Mouse (Mus musculus) granulocyte monocyte progenitor cell, adult 5-6 weeks (primary cell): ENCODE results near the gene Ankrd36. TPM values are rescaled to one million over a fixed set of nuclear protein-coding genes. Genes with fewer than 3 reads are reported as not detected.

Experiments
- ATAC-seq: replicated peaks from 2 replicates; pipeline ENCODE4 v1.8.0; 2016; ENCODE audit warnings: mild to moderate bottlenecking, moderate TSS enrichment, inconsistent platforms; ENCODE audit not compliant: poor library complexity, severe bottlenecking
- total RNA-seq, 2 experiments: library from RNA; stranded (forward) in 1 of 2; stranded (reverse) in 1 of 2; fragments of 200-712, 200-1000 nt in 1 of 2; fragments of >200 nt in 1 of 2; fragmentation: Nextera tagmentation in 1 of 2; gene quantifications; 2 replicates each; pipeline ENCODE4 v1.2.3; 2014 to 2017

Gene Ankrd36
- total RNA-seq, 2 experiments from 2014 or later, result not detected

DNA sequence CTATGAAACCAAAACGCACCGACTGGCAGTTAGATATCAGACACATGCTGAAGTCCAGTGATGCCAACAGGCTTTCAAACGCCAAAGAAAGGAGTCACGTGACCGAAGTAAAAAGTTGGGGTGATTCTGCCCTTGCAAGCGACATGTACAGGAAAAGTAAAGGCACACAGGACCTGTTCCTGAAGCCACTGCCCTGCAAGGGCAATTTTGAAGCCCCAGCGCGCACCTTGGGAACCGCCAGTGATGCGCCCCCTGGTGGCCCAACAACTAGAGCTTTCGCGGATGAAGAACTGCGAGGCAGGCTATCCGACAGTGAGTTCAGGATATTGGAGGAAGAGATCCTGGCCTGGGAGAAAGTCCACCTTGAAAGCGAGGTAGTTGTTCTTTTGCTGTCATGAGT is 59.5 kb downstream of the Ankrd36 start:
- peak; percentile 55 for ATAC-seq

DNA sequence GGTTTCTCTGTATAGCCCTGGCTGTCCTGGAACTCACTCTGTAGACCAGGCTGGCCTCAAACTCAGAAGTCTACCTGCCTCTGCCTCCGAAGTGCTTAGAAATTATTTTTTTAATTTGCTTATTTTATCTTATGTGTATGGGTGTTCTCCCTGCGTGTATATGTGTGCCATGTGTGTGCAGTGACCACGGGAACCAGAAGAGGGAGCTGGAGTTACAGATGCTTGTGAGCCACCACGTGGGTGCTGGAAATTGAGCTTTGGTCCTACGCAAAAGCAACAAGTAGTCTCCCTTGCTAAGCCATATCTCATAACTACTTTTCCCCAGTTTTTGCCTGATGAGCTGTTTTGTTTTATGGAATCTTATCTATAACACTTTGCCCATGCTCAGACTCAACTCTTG is 73.6 kb downstream of the Ankrd36 start:
- no peak for ATAC-seq

DNA sequence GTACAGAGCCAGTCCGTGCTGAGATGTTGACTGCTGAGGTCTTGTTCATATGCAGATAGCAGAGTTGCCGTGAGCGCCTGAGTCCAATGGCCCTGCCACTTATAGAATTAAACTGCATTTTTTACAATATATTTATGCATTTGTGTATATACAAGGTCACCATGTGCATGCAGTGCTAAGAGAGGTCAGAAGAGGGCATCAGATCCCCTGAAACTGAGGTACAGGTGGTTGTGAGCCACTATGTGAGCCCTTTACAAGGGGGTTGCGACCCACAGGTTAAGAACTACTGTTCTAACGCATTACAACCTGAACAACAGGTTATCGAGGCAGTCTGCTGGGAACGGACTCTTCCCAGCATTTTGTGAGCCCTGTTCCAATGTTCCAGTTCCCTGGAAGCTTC is 80.8 kb downstream of the Ankrd36 start:
- ATAC-seq, result no peak

DNA sequence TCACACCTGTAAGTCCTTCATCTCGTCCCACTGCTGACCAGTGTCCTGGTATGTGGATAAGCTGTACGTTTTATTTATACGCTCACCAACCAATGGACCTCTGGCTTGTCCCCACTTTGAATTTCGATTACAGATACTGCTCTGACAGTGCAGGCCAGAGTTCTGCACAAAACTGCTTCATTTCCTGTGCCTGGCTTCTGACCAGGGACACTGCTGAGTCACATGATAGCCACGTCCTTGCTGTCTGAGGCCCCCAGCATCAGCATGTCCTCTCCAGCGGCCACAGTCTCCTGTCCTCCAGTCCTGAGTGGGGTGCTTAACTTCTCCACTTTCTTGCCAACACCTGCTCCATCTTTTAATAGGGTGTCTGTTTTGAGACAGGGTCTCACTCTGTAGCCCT is 113.1 kb downstream of the Ankrd36 start:
- no peak for ATAC-seq

DNA sequence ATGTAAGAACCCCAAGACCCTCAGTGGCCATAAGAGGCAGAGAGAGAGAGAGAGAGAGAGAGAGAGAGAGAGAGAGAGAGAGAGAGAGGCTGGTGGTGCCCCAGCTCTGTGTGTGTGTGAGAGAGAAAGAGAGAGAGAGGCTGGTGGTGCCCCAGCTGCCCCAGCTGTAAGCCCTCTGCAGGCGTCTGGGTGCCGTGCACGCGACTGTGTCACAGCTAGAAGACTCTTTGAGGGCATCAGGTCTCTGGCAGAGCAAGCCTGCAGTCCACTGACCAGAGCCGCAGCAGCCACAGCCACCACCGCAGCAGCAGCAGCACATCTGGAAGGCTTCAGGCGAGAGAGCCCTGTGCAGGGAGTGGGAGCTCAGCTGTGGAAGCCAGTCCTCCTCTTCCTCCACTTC is 114.8 kb downstream of the Ankrd36 start:
- ATAC-seq, result no peak

DNA sequence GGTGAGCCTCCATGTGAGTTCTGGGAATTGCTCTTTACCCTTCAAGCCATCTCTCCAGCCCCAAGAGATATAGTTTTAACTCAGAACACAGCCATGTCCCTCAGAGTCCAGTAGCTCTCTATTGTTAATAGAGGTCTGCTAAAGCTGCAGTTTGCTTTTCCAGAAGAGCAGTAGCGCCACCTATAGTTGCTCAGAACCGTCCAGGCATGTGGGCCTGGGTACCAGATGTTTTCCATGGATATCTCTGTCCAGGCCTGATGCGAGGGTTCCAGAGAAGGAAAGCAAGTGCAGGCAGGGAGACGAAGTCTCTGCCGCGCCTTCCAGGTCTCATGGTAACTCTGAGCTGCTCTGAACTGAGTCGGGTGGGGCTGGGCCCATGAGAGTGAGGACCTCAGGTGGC is 122.3 kb downstream of the Ankrd36 start:
- no peak for ATAC-seq

DNA sequence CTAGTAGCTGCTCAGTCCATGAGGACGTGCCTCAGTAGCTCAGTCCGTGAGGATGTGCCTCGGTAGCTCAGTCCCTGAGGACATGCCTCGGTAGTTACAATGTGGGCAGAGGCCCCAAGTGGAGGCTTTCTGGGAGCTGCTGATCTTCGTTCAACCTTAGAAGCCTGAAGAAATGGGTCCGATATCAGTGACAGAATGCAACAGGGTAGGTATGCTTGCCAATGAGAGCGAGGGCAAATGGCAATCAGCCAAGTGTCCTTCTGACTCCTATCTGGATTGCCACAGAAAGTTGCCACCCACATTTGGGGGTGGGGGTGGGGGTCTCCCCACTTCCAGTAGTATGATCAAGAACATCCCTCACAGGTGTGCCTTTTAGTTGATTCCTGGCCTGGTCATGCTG is 131.3 kb downstream of the Ankrd36 start:
- ATAC-seq, result no peak

DNA sequence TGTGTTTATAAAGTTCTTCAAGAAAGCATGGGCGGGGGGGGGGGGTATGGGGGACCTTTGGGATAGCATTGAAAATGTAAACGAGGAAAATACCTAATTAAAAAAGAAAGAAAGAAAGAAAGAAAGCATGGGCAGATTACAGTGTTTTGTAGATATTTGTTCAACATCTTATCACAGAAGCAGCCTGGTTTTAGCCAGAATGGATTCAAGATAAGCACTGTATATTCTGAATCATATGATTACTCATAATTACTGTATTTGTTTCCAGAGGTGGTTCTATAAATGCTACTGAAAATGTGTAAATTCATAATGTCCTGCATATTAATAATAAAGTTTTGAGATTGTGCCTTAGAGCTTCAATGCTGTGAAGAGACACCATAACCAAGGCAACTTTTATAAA is 131.8 kb downstream of the Ankrd36 start:
- ATAC-seq, result no peak

DNA sequence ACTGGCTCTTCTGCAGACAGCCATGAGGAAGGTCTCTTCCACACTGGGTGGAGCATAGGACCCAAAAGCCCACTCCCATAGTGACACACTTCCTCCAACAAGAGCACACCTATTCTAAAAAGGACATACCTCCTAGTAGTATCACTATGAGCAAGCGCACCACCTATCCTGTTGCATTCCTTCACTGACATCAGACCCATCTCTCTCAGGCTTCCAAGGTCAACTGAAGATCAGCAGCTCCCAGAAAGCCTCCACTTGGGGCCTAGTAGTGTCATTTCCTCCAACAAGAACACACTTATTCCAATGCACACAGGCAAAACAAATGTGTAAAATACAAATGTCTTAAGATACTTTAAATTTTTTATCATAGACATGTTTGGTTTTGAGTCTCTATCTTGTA is 132.3 kb downstream of the Ankrd36 start:
- no peak for ATAC-seq

DNA sequence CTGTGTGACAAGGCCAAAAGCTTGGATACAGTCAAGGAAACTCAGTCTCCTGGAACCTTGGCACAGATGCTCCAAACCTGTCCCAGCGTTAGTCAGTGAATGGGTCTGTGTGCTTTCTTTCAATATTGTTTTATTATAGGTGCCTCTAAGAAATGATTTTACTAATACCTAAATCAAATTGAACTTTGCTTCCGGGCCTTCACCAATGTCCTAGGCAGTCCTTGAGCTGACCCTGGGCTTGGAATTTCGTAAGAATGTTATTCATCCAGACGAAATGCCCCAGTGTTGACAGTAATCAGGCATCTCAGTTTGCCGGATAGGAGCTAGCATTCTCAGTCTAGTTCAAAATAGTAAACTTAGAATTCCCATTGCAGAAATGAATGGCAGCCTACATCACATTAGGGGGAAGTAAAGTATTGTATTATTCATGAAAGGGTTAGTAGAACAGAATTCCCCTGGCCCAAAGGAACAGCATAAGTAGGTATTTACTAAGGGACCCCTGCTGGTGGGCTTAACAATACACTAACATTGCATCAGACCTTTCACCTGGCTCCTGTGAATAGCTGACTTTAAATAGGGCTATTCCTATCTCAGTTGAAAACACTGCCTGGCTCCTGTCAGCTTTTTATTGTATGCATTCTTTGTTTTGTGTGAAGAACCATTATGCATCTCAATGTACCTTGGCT is 132.9 kb downstream of the Ankrd36 start:
- ATAC-seq, result no peak

DNA sequence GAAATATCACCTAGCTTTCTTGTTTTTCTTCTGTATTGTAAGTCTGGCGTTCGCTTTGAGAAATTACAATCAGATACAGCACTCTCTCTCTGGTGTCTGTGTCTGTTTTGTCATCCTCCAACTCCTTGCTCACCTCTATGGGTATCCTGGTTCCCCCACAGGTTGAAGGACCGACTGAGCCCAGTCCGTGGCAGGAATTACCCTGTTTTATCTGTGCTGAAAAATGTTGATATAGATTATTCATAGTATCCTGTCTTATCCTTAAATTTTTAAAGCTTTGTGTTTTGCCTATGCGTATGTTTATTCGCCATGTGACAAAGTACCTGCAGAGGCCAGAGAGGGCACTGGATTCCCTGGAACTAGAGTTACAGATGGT is 133.5 kb downstream of the Ankrd36 start:
- no peak for ATAC-seq

DNA sequence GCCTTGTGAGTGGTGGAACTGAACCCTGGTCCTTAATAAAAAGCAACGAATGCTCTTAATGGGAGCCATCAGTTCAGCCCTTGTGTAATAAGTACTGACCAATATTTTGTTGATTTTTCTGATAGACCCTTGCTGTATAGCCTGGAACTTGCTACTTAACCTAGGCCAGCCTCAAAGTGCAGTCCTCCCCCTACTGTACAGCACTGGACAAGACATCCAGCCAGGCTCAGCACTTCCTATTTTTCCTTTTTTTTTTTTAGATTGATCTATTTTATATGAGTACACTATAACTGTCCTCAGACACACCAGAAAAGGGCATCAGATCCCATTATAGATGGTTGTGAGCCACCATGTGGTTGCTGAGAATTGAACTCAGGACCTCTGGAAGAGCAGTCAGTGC is 133.9 kb downstream of the Ankrd36 start:
- no peak for ATAC-seq

DNA sequence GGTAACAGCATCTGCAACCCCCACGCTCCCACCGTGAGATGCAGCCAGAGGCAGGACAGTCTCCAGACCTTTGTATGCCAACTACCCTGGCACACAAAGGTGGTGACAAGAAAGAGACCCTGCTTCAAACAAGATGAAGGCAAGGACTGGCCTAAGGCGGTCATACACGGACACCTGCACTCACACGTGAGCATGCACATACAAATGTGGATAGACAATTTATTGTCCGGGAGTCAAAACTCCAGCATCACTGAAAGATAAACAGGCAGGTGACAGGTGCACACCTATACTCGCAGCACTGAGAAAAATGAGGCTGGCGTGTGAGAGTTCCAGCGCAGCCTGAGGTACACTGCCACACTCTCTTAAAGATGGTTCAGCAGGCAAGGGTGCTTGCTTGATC is 136.5 kb downstream of the Ankrd36 start:
- no peak for ATAC-seq

DNA sequence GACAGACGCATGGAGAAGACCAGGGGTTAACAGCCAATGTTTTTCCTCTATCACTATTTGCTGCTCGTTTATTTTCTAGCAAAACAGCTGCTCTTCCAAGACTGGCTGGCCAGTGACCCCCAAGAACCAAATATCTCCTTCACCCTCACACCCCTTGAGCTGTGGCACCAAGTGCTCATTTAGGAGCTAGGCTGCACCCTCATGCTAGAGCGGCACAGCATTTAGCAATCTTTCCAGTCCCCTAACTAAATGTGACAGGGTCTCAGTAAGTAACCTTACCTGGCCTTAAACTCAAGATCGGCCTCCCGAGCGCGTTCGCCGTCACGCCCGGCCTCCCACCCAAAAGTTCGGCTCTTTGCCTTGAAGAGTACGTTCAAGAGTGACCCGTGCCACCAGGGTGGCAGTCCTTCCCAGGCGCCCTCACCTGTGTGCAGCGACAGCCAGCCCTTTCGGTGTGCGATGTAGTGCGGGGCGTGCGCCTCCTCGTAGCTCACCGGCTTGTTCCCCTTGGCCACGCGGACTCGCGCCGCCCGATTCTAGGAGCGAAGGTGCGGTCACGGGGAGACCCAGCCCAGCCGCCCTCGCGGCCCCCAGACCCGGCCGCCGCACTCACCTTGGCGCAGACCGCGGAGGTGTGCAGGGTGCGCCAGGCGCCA is 137.5 kb downstream of the Ankrd36 start:
- peak; percentile 43 for ATAC-seq

DNA sequence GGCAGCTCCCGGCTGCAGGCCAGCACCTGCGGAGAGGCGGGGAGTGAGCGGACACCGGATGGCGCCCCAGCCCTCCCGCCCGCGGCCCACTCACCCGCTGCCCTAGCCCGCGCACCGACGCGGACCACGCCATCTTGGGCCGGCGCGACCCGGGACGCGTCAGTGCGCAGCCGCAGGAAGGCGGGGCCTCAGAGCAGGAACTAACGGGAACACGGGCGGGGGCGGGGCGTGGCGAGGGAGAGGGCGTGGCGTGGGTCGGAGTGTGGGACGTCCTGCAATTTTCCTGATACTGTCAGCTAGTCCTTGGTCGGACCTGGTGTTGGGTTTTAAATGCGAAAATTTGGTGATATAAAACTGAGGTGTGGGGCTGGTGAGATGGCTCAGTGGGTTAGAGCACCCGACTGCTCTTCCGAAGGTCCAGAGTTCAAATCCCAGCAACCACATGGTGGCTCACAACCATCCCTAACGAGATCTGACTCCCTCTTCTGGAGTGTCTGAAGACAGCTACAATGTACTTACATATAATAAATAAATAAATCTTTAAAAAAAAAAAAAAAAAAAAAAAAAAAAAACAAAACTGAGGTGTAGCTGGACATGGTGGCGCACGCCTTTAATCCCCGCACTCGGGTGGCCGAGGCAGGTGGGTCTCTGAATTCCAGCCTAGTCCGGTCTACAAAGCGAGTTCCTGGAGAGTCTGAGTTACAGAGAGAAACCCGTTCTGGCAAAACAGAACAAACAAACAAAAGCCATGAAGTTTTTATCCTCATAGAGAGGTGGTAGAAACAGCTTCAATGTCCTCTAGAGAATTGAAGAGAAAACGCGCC is 138.3 kb downstream of the Ankrd36 start:
- peak; percentile 97 for ATAC-seq

DNA sequence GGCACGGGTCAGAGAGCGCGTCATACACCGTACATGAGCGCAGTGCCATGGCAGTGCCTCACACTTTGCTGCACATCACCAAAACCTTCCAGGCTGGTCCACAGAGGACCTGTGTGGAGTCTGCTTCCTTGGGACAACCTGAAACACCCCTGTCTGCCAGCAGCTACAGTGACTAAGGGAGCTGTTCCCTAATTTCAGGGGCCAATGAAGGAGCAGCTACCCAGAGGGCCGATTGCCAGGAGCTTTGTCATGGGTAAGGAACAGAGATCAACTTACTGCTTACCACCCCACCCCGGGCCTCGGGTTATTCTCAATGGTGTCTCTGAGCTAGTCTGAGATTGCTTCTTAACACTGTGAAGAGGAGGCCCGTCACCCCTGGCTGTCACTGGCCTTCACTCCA is 145.7 kb downstream of the Ankrd36 start:
- no peak for ATAC-seq

DNA sequence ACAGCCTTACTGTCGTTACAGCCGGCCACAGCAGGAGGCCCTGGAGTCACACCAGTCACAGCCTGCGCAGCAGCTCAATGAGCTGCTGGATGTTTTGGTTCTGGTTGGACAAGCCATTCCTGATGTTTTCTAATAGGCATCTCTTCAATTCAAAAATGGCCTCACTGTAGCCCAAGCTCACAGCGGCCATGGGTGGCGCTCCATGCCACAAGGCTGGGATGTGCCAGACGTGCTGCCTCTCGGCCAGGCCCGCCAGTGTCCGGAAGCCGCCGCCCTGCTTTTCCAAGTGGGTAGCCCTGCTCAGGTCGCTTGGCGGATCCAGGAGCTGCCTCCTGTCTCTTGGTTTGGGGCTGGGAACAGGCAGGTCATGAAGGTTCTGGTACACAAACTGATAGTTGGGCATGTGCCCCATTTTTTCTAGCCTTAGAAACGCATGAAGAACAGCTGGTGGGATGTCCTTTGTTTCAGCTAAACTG is 146.2 kb downstream of the Ankrd36 start, which contains the start of gene Mrps24:
TSS of gene Mrps24 (minus strand) at position 51 of the 476 bp plus-strand sequence.
- ATAC-seq, result no peak

DNA sequence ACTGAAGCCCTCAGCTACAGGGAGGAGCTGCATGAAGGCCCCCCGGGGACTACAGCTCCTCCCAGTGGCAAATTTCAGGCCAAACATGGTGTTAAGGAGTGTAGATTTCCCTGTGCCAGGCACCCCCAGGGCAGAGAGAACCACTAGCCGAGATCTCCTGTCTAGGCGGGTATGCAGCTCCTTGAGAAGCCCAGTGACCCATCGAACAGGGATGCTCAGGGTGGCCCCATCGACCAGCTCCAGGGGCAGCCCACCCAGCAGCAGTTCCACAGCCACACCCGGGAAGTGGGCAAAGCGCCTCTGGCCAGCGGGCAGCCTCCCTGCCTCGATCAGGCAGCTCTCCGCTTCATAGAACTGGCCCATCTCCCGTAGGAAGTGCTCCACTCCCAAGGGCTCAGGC is 146.8 kb downstream of the Ankrd36 start:
- no peak for ATAC-seq

DNA sequence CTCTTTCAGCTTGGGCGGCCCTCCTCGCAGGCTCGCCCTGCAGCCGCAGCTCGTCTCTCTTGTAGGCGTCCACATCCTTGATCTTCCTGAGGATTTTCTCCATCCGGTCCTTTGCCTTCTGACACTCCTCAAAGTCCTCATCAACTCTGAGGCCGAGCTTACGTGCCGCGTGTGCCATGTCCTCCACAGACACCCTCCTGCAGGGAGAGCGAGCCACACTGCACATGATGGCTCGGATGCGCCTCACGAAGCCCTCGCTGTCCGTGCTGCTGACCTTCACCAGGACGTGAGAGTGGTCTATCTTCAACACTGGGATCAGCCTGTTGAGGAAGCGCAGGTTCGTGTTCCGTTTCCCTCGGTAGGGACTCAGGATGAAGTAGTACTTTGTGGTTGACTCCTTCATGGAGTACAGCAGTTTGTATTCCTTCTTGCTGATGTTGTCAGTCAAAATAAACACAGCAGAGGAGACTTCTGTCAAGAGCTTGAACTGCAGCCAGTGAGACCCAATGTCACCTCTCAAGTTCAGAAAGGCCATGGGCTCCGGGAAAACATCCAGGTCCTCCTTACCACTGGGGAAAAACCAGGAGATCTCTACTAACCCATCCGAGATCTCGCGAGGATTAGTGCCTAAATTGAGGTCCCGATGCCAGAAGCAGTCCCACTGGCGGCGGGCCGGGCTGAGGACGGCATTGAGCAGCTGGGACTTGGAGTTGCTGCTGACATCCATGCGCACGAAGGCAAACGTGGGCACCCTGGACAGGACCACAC is 147.6 kb downstream of the Ankrd36 start:
- no peak for ATAC-seq

DNA sequence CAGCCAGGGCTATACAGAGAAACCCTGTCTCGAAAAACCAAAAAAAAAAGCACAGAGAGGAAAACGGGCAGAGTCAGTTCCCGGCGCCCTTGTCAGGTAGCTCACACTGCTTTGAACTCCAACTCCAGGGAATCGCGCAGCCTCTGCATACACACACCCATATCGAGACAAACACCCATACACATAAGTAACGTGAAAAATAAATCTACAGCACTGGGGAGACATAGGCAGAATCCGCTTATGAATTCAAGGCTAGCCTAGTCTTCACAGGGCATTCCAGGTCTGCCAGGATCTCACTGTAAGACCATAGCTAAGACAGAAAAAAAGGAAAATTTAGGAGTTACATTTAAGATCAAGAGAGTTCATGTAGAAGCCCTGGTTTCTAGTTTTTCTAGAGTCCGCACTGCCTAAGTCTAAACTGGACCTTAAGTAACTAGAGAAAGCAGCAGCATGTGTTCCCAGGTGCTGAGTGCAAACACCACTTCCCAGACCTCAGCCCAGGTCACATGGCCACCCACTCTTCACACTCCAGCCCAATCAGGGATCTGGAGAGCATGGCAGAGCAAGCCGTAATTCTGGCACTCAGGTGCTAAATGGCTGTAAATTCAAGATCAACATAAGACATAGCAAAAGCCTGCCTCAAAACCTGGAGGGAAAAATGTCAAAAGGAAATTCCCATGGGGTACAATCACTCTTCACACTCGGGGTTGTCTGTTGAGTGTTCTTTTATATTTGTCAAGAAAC is 149.3 kb downstream of the Ankrd36 start:
- no peak for ATAC-seq
